Mouse (Mus musculus) CD4-positive helper T cell, adult 2 months (primary cell): ENCODE data around the gene Tmem121.

Experiments used
- DNase-seq: peaks from one replicate; pipeline ENCODE4 v3.0.0-alpha.2; 2012; ENCODE audit warnings: low read depth, missing footprints, low spot score

Tmem121 gene

GRCm38 (mm10) chr12:113185442-113186291 is at the start of gene Tmem121:
Gene Tmem121 (plus strand): TSS chr12:113185930.
- peak; percentile 32 for DNase-seq

- DNase-seq = no peak
Measured at GRCm38 (mm10) chr12:113136492-113137020, 49.2 kb upstream of the Tmem121 start.

- no peak for DNase-seq
Measured at GRCm38 (mm10) chr12:113137260-113138213, 48.2 kb upstream of the Tmem121 start.

- no peak for DNase-seq
Measured at GRCm38 (mm10) chr12:113138291-113138690, 47.4 kb upstream of the Tmem121 start.

GRCm38 (mm10) chr12:113138901-113139864 is 46.5 kb upstream of the Tmem121 start:
- no peak for DNase-seq

GRCm38 (mm10) chr12:113139908-113140615 is 45.7 kb upstream of the Tmem121 start, which contains the start of gene Crip2:
Gene Crip2 (plus strand): TSS chr12:113140236.
- peak; percentile 95 for DNase-seq

- DNase-seq = no peak
Measured at GRCm38 (mm10) chr12:113140616-113141411, 44.9 kb upstream of the Tmem121 start.

- DNase-seq = no peak
Measured at GRCm38 (mm10) chr12:113141531-113141973, 44.2 kb upstream of the Tmem121 start.

GRCm38 (mm10) chr12:113142021-113142975 is 43.4 kb upstream of the Tmem121 start:
- no peak for DNase-seq

- DNase-seq = no peak
Measured at GRCm38 (mm10) chr12:113143164-113143563, 42.6 kb upstream of the Tmem121 start.

GRCm38 (mm10) chr12:113144001-113144756 is 41.6 kb upstream of the Tmem121 start:
- DNase-seq = peak; percentile 54

- no peak for DNase-seq
Measured at GRCm38 (mm10) chr12:113144886-113145285, 40.8 kb upstream of the Tmem121 start.

GRCm38 (mm10) chr12:113145591-113145990 is 40.1 kb upstream of the Tmem121 start:
- DNase-seq = no peak

- DNase-seq = peak; percentile 93
Measured at GRCm38 (mm10) chr12:113146112-113147057, 39.3 kb upstream of the Tmem121 start, which contains the start of gene Crip1. Gene Crip1 (plus strand): TSS chr12:113146316.

GRCm38 (mm10) chr12:113147481-113147880 is 38.2 kb upstream of the Tmem121 start:
- DNase-seq = no peak
